Mouse (Mus musculus): ENCODE data around the gene Ptpn21.

The Ptpn21 gene

GRCm38 (mm10) chr12:98720628-98721027 lies 16.6 kb downstream of the Ptpn21 start:
- peak; percentile 66 for DNase-seq

- DNase-seq = no peak
Measured at GRCm38 (mm10) chr12:98716142-98716541, 21.1 kb downstream of the Ptpn21 start.

GRCm38 (mm10) chr12:98714757-98715156 lies 22.4 kb downstream of the Ptpn21 start:
- no peak for DNase-seq

- no peak for DNase-seq
Measured at GRCm38 (mm10) chr12:98713621-98714103, 23.5 kb downstream of the Ptpn21 start.

- DNase-seq = no peak
Measured at GRCm38 (mm10) chr12:98712819-98713218, 24.4 kb downstream of the Ptpn21 start.

- no peak for DNase-seq
Measured at GRCm38 (mm10) chr12:98703961-98704360, 33.2 kb downstream of the Ptpn21 start.

GRCm38 (mm10) chr12:98703554-98703953 lies 33.7 kb downstream of the Ptpn21 start:
- no peak for DNase-seq

GRCm38 (mm10) chr12:98701564-98701963 lies 35.6 kb downstream of the Ptpn21 start:
- peak; percentile 69 for DNase-seq

- no peak for DNase-seq
Measured at GRCm38 (mm10) chr12:98697202-98697601, 40.0 kb downstream of the Ptpn21 start.

- no peak for DNase-seq
Measured at GRCm38 (mm10) chr12:98690230-98690629, 47.0 kb downstream of the Ptpn21 start.

GRCm38 (mm10) chr12:98683574-98683973 lies 53.6 kb downstream of the Ptpn21 start:
- DNase-seq = no peak

- DNase-seq = no peak
Measured at GRCm38 (mm10) chr12:98683171-98683570, 54.0 kb downstream of the Ptpn21 start.

GRCm38 (mm10) chr12:98682196-98682595 lies 55.0 kb downstream of the Ptpn21 start:
- DNase-seq = no peak

GRCm38 (mm10) chr12:98679906-98680305 lies 57.3 kb downstream of the Ptpn21 start:
- DNase-seq = no peak

GRCm38 (mm10) chr12:98677336-98677735 lies 59.9 kb downstream of the Ptpn21 start:
- no peak for DNase-seq

- DNase-seq = no peak
Measured at GRCm38 (mm10) chr12:98676861-98677260, 60.3 kb downstream of the Ptpn21 start.

GRCm38 (mm10) chr12:98674627-98675143 lies 62.5 kb downstream of the Ptpn21 start:
- peak; percentile 77 for DNase-seq

GRCm38 (mm10) chr12:98673879-98674278 lies 63.3 kb downstream of the Ptpn21 start:
- DNase-seq = no peak

GRCm38 (mm10) chr12:98670429-98670828 lies 66.8 kb downstream of the Ptpn21 start:
- DNase-seq = peak; percentile 46

- DNase-seq = peak; percentile 91
Measured at GRCm38 (mm10) chr12:98669864-98670263, 67.3 kb downstream of the Ptpn21 start.

GRCm38 (mm10) chr12:98669086-98669485 lies 68.1 kb downstream of the Ptpn21 start:
- DNase-seq = no peak

GRCm38 (mm10) chr12:98668132-98668814 lies 68.9 kb downstream of the Ptpn21 start:
- peak; percentile 56 for DNase-seq

- DNase-seq = no peak
Measured at GRCm38 (mm10) chr12:98662617-98663016, 74.6 kb downstream of the Ptpn21 start.

GRCm38 (mm10) chr12:98656873-98657272 lies 80.3 kb downstream of the Ptpn21 start:
- DNase-seq = no peak

GRCm38 (mm10) chr12:98644852-98645251 lies 92.4 kb downstream of the Ptpn21 start:
- no peak for DNase-seq
